Mouse (Mus musculus) gastrocnemius, postnatal 25 days (tissue): ENCODE data around the gene Speg. TPM values are rescaled to one million over a fixed set of nuclear protein-coding genes. Genes with fewer than 3 reads are reported as not detected.

Experiments used
- DNase-seq: peaks from one replicate; pipeline ENCODE4 v3.0.0; 2022
- total RNA-seq, 2 experiments: library from RNA; stranded (reverse); gene quantifications; 1 replicate in 1 of 2; 2 replicates in 1 of 2; pipeline ENCODE4 v1.2.3; 2021

The Speg gene
- total RNA-seq, 2 experiments from 2014 or later = 200 to 244 TPM

DNA sequence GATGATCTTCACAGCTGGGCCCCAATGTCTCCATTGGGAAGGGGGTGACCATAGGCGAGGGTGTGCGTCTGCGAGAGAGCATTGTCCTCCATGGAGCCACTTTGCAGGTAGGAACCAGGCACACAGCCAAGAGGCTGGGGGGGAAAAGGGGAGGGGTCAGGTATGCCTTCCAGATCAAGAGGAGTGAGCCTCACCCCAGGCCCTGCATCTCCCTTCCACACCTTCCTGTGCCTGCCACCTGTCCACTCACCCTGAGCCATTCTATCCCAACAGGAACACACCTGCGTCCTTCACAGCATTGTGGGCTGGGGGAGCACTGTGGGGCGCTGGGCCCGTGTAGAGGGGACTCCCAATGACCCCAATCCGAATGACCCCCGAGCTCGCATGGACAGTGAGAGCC is 67.1 kb downstream of the Speg start:
- DNase-seq = no peak

DNA sequence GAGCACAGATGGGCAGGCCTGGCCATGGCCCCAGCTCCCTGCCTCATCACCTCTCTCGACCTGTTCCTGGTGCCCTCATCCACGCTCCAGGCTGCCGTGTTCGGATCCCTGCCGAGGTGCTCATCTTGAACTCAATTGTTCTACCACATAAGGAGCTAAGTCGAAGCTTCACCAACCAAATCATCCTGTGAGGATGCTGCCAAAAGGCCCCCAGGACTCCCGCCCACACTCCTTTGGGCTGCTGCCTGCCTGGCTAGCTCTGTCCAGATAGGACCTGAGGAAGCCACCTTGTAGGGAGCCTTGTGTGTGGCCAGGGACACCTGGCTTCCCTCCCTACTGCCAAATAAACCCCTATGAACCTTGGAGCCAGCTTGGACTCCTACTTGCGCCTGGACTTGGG is 67.7 kb downstream of the Speg start:
- no peak for DNase-seq

DNA sequence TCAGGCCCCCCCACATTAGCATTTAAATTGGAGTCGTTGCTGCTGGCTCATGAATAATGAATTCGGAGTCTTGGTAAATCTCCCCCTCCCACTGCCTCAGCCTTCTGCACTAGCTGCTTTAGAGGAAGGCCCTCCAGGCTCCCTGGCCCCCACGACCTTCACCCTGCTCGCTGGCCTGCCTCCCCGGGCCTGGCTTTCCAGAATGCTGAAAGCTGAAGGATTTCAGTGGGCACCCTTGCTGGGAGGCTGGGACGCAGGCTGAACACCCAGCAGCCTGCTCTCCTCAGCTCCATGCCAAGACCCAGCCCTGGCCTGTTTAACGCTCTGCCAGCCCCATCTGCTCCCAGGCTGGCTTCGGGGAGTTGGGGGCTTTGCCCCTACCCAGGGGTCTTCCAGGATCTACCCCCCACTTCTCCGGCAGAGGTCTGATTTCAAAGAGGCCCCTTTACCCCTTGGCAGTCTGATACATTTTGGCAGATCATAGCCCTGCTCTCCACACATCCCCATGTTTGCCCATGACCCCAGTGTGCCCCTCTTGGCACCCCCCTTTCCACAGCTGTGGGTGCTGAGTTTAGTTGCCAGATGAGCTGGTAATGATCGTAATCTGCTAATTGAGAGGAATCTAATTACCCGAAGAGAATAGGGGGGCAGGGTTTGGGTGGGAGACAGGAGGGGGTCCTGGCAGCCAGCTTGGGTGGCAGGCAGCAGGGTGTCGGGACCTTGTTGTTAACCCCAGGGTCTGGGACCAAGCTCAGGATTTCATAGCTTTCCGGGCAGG is 68.3 kb downstream of the Speg start:
- DNase-seq = no peak

DNA sequence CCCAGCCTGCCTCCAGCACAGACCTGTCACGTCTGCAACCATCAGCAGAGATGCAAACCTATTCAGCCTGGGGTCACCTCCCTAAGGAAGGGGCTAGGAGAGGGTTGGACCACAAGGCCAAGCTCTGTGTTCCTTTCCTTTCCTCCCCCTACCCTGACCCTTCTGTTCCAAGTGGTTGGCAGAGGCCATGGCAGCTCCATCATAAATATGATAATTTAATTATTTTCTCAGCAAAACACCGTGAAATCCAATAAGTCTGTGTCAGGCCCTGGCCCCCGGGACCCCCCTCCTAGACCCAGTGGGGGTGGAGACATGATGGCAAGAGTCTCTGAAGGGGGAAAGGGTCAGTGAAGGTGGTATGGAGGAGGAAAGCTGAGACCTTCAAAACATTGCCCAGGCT is 69.1 kb downstream of the Speg start:
- DNase-seq = no peak

DNA sequence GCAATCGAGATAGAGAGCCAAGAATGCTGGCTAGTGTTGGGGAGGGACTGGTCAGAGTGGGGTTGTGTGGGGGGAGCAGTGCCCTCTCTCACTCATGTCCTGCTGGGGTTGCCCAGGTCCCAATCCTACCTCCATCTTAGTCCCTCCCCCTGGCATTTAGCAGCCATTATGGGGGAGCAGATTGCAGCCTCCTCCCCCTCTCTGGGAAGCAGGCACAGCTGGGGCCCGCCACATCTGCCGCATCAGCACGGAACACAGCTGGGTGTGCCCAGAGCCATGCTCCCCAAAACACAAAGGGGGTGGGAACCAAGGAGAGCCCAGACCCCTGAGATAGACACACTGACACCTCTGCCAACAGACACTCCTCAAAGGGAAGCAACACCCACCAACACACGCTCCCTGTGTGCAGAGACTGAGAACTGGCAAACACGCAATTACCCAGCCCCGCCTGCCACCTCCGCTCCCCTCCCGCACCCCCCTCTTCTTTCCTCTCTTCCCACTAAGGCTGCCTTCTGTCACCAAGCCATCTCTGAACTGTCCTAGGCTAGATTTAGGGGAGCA is 70.1 kb downstream of the Speg start:
- no peak for DNase-seq

DNA sequence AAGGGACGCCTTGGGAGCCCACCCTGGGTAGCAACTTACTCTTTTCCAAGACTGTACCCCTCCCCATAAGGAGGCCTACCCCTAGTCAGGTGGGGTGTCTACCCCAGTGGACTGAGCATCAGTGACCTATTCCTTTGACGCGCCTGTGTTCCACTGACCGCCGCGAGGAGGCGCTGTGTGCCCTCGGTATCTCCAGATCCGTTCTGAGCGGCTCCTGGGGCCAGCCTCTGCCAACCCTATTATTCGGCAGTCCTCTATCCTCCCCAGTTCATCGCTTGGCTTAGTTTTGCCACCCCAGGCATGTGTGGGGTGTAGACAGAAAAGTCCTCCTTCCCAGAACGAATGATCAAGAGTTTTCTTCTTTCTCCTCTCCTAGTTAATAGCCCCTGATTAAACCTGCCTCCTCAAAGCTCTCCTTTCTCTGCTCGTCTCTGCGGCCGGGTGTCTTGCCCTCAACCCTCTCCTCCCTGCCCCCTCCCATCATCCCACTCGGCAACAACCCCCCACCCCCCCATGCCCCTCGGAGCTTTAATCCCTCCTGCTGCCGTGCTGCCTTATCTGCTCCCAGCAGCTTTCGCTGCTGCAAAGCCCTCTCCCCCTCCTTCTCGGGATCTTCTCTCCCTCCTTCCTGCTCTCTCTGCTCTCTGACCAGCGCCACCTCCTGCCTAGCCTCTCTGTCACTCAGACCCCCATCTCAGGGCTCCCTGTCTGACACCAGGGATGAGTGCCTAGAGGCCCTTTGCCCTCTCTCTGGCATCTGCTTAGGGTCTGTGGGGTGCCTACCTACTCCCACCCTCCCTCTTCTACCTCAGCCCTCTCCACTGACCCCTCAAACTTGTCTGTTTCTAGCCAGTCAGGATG is 70.9 kb downstream of the Speg start:
- DNase-seq = peak; percentile 68

DNA sequence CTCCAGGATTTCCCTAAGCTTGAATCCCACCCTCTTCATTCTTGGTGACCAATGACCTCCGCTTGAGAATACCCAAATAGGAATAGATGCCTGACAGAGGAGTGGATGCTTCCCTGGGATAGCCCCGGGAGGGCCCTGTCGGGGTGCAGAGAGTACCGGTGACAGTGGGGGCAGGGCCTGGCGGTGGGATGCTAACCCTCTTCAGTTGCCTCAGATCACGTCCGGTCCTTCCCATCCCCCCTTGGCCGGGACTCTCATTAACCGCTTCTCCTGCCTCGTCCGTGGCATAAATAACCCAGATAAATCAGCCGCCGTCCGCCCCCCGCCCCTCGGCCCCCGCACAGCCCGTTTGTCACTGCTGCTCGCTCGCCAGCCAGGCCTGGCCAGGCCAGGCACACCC is 71.6 kb downstream of the Speg start:
- DNase-seq = no peak

DNA sequence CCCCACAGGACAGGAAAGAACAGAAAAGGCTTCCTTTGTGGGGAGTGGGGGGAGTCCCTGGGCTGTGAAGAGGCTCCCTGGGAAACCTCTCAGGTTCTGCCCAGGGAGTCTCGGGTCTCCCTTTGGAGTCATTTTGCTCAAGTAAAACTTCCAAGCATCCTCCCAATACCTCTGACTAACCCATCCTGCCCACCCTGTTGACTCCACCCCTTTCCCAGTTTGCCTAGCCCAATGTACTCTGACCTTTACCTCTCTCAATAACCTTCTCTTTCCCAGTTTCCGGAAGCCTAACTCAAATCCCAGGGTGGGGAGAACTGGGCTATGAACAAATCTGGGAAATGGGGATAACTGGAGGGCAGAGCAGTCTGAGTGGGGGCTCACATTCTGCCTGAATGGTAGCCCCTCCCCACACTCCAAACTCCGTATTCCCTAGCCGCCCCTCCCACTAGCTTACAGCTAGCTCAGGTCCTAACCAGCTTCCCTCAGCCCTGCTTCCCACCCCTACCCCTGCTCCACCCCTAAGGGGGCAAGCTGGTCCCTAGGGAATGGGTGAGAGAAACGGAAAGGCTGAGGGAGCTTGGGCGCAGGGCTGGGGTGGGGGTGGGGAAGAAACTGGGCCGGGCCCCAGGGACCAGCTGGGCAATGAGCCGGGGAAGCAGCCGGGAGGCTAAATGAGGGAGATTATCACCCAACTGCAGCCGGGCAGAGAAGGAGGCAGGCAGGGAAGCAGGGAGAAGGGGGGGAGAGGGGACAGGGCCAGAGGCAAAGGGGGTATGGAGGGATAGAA is 72.4 kb downstream of the Speg start:
- DNase-seq = no peak

DNA sequence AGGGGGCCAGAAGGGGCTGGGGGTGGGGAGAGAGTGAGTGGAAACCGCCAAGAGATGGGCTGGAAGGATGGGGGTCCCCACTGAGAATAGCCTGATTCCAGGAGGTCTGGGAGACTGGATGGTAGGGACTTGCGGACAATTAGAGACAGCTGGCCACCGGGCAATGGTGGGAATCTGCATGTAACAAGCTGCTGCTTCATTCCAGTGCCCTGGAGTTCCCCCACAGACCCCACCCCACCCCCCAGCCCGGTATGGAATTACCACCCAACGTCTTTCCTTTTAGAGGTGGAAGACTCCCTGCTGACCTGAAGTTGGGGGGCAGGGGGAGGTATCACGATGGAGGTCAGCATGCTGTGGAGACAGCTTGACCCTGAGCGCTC is 72.9 kb downstream of the Speg start:
- DNase-seq = no peak

DNA sequence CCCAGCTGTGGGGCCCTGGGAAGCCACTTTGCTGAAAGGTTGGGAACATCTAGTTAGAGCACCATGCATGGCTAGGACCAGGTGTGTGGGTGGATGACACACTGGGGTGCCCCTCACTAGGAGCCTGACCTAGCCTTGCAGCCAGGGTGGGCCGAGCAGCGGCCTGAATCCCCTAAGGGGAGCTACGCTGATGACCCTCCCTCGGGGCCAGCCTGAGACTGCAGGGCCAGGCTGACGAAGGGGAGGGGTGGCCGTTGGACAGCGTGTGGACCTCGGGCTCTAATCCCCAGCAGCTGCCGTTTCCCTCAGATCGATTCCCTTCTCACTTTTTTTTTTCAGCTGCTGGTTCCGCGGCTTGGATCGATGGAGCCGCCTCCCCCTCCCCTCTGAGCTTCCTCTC is 73.8 kb downstream of the Speg start:
- DNase-seq = no peak

DNA sequence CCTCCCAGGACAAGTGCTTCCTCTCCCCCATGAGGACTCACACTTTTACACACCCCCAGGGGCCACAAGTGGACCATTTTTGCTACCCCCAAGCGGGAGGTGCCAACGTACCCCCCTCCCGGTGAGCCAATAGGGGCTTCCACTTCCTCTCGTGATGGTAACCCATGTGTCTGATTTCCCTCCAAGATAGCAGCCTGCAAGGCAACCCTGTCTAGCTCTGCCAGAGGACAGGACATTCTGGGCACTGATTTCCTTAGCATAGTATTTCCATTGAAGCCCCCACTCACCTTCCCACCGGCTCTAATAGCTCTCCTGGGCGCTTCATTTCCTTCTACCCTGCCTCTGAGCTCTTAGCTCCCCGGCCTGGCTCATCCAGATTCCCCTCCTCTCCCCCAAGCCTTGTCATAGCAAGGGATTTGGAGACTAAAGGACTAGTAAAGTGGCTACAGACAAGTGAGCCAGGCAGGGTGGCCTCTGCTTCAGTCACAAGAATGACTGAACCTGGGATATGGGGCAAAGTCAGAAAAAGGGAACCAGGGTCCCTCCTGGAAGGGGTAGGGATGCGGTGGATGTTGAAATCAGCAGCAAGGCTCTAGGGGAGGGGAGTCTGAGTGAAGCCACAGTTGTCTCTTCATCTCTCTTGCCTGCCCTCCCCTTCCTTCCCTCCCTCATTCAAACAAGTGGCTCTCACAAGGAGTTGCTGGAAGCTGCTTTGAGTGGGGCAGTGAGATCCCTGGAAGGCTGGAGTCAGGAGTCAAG is 74.5 kb downstream of the Speg start:
- no peak for DNase-seq

DNA sequence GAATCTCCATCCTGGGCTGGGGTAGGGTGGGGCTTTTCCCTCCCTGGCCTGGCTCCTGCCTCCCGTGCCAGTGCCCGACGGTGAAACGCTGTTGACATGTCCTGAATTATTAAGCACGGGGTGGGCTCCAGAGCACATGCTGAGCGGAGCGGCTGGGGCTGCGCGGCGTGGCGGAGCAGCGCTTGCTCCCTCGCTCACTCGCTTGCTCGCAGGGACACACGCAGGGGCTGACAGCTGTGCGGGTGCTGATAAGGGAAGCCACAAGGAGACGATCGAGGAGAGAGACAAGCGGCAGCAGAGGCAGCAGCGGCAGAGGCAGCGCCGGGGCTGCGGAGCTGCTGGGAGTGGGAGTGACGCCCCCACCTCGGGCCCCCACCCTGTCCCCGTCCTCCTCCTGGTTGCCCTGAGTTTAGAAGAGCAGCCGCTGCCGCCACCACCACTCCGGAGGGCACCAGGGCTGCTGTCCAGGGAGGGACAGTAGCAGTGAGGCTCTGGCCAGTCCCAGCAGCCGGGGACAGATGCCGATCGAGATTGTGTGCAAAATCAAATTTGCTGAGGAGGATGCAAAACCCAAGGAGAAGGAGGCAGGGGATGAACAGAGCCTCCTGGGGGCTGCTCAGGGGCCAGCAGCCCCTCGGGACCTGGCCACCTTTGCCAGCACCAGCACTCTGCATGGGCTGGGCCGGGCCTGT is 75.4 kb downstream of the Speg start, which contains the start of gene Asic4:
TSS of gene Asic4 (plus strand) at position 123 of the 692 bp plus-strand sequence.
- no peak for DNase-seq

DNA sequence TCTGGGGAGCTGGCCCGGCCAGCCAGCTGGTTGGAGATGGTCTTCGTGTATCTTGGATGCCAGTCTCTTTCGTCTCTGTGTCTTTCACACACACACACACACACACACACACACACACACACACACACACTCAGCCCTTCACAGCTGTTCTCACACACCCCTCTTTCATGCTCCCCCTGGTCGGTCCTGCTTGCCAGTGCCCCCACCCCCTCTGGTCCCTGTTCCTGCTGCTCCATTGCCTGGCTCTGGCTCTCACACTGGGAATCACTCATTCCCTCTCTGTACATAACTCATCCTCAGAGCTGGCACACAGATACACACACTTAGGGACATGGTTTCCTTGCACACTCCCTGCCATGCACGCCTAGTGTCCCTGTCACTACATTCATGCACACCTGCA is 76.8 kb downstream of the Speg start:
- DNase-seq = no peak

DNA sequence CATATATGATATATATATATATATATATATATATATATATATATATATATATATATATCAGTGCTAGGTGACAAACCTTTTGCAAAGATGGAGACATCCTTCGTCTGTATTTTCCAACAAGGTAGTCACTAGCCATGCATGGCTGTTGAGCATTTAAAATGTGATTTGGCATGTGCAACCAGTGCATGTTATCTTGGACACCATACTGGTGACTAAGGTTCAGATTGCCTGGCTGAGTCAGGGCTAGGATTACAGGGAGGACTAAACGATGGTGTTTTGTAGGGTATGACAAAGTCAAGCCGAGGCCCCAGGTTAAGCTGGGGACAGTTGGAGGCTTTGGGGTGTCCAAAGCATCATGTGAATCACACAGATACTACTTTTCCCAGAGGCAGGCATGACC is 80.3 kb downstream of the Speg start:
- DNase-seq = no peak

DNA sequence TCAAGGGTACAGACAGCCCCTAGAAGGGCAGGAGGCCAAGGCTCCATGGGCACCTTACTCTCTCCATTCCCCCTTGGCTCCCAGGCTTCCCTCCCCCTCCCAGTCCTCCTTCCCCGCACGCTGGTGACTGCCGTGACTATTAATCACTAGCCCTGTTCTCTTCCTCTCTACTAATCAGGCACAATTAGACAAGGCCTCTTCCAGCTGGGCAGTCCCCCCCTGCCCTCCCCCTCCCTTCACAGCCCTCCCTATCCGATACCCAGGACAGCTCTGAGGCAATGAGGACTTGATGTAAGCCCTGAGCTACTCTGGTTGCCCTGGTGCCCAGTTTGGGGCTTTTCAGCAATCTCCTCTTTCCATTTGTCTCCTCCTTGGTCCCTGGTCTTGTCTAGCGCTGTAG is 80.9 kb downstream of the Speg start:
- no peak for DNase-seq

DNA sequence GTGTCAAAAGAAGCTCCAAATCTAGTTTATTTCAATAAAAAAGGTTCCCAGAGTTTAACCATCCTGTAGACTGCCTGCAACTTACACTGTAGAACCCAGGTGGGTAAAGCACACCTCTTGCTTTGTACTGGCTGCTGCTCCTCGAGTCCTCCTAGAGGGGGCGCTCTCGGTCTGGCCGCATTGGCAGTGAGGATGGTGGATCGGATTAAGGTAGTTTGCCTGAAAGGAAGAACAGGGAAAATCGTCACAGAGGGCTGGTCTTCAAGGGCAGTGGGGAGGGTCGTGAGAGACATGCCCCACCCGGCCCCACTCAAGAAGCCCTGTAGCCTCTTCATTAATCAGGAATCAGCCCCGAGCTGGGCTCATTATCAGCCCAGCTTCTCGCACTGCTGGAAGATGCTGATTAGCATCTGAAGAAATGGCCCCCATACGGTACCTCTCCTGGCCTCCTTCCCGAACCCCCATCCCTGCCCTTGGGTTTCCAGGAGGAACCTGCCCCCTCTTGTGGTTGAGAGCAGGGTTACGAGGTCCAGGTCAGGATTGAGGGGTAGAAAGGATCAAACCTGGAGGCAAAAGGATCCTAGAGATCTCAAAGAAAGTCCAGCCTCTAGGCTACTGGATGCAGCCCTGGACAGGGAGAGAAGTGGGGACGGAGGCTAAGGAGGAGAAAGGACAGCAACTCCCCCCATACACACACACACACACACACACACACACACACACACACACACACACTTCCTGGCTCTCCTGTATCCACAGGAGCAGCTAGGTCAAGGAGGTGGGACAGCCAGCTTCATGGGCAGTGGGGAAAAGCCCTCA is 81.9 kb downstream of the Speg start:
- no peak for DNase-seq

DNA sequence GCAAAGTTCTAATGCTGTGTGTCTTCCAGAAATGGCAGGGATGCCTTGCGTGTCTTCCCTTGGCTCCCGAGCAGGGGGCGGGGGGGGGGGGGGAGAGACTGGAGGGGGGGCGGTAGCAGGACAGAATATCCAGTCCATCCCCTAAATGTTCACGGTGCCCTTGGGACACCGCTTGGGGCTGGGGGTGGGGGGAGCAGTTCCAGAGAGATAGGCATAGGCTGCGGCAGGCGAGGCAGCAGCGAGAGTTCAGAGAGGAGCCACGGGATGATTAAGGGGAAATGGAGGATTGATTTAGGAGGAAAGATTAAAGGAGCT is 82.6 kb downstream of the Speg start:
- no peak for DNase-seq

DNA sequence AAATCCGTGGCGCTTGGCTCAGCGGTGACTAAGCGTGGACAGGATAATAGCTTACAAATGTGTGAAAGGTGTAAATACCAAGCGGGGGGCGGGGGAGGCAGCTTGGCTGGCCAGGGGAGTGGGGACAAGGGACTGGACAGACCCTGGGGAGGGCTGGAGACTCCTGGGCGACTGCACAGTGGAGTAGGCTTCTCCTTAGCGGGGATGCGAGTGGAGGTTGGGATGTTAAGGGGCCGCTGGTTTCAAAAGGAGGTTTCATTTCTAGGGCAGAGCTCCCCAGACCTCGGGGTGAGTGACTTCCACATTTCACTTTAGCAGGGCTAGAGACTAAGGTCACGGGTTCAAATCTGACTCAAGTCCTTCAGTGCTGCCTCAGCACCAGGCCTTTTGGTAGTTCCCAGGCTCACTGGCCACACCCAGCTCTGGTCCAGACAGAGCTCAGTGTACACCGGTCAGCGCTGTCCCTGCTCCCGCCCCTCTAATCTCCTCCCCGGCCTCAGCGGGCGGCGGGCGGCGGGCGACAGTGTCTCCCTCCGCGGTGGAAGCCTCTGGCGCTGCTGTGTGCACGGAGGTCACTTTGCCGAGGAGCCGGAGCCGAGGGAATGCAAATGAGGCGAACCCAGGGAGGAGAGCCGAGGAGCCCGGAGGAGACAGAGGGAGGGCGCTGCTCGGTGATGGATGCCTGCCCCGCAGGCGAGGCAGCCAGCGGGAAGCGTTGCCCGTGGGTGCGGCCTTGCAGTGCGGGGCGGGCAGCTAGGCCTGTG is 83.1 kb downstream of the Speg start:
- peak; percentile 43 for DNase-seq
